Mouse (Mus musculus): ENCODE results near the gene Parp3.

The Parp3 gene

DNA sequence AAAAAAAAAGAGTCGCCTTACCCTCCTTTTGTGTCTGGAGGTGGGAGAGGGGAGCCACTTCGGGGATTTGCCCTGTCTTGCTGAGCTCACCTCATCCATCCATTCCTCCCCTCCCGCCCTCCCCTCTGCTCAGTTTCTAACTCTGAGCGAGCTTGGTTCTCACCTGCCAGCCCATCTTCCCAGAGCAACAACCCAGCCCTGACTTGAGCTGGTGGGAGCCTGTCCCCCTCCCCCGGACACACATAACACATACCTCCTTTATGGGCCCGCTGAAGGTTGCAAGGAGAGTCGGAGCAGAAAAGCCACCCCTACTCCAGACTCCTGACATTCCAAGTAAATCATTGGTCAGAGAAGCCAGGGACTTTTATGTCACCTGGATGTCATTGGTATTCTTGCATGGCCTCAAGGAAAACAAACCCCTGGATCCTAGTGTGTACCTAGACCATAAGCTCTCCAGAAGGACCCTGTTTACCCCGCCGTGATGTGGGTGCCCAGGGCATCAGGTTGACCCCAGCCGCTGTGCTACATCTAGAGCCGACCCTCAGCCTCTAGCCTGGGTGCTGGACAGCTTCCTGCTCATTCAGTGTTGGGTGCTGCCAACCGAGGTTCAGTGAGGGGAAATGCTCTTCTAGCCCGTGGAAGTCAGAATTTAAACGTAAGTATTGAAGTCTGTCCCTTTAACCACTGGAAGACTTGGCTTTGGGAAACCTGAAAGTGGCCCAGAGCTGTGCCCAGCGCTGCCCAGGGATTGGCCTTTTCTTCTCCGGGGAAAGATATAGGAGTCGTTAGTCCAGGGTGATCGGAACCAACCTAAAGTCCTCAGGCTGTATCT lies 55.5 kb downstream of the Parp3 start:
- DNase-seq (ENCODE audit: low spot score) = no peak

DNA sequence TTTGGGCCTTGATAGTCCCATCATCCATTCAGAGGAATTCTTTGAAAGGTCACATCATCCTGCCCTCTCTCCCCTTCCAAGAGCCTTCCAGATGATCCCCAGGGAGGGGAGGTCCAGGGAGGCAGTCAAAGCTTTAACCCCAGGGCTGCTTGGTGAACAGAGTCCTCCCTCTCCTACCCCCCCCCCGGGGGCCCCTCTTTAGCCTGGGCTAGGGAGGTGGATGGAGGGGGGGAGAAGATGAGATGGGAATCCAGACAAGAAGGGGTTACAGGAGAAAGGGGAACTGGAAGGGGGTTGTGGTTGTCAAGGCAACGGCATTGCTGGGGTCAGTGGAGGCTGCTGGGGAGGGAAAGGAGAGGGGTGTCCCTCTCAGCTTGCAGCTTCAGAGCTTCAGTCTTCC lies 56.1 kb downstream of the Parp3 start:
- no peak for DNase-seq (ENCODE audit: low spot score)

Data from c-Kit-positive CD71-positive TER-119-positive erythroid progenitor cells, embryonic 14.5 days (primary cell).